Mouse (Mus musculus): ENCODE measurements at regions not wholly inside any gene's neighbourhood (a gene's known extent, or its start where the extent isn't known, plus 50 kb on each side); places are given as distances from the start of the nearest gene placed in this dataset.

DNA sequence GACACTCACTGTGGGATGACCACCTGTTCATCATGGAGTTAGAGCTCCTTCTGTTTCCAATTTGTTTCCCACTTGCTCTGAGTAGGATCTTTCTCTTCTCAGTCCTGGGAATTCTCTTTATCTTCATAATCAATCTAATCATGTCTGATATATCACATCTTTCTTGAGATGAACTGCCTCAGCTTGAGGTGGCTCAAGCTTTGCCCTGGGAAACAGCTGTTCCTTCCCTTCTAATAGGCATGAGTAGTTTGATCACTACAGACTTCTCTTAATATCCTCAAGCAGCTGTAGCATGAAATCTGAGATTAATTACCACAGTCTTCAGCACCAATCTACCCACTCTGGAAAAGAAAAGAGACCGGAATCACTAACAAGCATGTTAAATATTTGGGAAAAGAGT is 270.8 kb upstream of the Tmem47 start:
- DNase-seq (ENCODE audit: low read depth, low spot score): peak; percentile 55

DNA sequence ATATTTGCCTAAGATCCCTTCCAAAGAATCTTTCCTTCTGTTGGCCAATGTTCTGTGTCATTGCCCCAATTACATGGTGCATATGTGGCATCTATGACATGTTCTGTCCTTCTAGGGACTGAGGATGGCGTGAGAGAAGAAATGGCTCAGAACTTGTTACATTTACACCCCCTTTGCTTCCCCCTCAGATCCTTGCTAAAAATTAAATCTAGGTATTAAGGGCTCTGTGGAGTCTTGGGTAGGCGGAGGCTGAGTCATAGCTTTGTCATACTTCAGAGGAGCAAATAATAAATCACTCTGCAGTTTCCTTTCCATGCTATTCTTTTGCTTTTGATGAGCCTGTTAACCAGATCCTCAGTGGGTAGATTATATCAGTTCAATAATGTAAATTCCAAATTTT is 270.2 kb upstream of the Tmem47 start:
- DNase-seq (ENCODE audit: low read depth, low spot score): no peak
